Mouse (Mus musculus) olfactory bulb, adult 2 months (tissue): ENCODE data around the gene Mcub.

Experiments
- CTCF ChIP-seq: fragments of 200-500 bp; IDR thresholded peaks from 2 replicates; pipeline ENCODE4 v1.5.1; 2012; ENCODE audit warnings: low read depth, mild to moderate bottlenecking, low read length, moderate library complexity; ENCODE audit not compliant: insufficient read depth
- POLR2A ChIP-seq: fragments of 200-500 bp; IDR thresholded peaks from 2 replicates; pipeline ENCODE4 v1.6.1; 2012; ENCODE audit warnings: mild to moderate bottlenecking, low read depth, low read length, moderate library complexity; ENCODE audit not compliant: insufficient read depth

DNA sequence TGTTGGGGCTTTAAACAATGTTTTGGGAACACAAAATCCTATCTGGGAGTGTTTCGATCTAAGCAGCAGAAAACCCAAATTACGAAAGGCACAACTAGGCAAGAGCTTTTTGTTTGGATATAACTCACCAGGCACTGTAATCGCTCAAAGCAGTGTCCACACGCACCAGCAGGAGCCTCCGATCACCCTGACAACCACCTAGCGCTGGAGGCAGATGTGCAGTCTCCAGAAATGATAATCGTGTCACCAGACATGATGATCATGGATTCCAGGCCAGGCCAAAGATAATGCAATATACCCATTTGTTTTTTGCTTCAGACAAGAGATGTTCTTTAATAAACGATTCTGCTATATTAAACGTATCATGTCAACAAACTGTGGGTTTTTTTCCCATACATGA lies 2.1 kb downstream of the Mcub start:
- TF ChIP-seq POLR2A: no peak
- no peak for TF ChIP-seq CTCF
